Mouse (Mus musculus): ENCODE results near the gene Mboat2. TPM values are rescaled to one million over a fixed set of nuclear protein-coding genes. Genes with fewer than 3 reads are reported as not detected.
A peak's percentile ranks its signal among the peaks of the same experiment; 100 is the strongest.

The Mboat2 gene
- polyA plus RNA-seq, 1 experiment from 2014 or later, result 46.6 TPM

DNA sequence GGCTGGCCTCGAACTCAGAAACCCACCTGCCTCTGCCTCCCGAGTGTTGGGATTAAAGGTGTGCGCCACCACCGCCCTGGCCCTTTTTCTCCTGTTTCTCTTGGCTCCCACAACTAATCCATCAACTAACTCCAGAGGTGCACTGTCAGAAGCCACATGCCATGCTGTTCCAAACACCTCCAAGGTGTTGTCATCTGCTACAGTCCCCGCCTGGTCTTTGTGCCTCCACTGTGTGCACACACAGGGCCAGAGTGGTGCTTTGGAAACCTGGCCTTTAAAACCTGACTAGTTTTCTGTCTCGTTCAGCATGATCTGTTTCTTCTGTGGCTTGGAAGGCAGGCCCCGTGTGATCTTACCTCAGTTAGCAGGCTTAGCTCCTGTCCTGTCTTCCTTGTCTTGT lies 113.9 kb downstream of the Mboat2 start:
- peaks cover 73% of the 10 kb centered on the region for H3K36me3 ChIP-seq (replicated peaks)
- 93% methylated on average over 7 of the region's 7 CpGs for WGBS

DNA sequence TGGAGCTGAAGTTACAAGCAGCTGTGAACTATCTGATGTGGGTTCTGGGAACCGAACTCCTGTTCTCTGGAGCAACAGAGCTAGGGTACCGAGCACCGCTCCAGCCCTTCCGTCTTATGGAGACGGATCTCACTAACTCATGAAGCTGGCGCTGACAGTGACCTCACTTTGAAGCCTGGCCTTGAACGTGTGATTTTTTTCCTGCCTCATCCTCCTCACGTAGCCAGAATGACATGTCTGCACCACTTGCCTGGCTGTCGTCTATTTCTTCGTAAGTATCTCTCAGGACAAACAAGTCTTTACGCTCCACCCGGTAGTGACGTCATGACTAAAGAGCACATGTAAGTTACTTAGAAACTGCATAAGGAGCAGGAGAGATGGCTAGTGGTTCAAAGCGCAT lies 116.4 kb downstream of the Mboat2 start:
- H3K36me3 ChIP-seq (replicated peaks), result peaks cover 73% of the 10 kb centered on the region
- no peaks in the 10 kb centered on the region for H3K27me3 ChIP-seq (ENCODE audit: poor library complexity, severe bottlenecking)
- 94% methylated on average over 14 of the region's 14 CpGs for WGBS
- H3K4me3 ChIP-seq, result no peak overlapping the region
- no peaks in the 10 kb centered on the region for H3K4me1 ChIP-seq
- H3K9me3 ChIP-seq, result no peaks in the 10 kb centered on the region
- DNase-seq (ENCODE audit: extremely low spot score, low spot score), result no peak
- no peak overlapping the region for H3K27ac ChIP-seq

More for the DNA sequence above, 113.9 kb downstream of the Mboat2 start:
- no peak for DNase-seq (ENCODE audit: extremely low spot score, low spot score)
- Histone ChIP-seq H3K27me3 (ENCODE audit: poor library complexity, severe bottlenecking) (no peaks in the 10 kb centered on the region), H3K27ac (no peak overlapping the region), H3K4me1 (no peaks in the 10 kb centered on the region), H3K9me3 (no peaks in the 10 kb centered on the region), H3K4me3 (no peak overlapping the region)

DNA sequence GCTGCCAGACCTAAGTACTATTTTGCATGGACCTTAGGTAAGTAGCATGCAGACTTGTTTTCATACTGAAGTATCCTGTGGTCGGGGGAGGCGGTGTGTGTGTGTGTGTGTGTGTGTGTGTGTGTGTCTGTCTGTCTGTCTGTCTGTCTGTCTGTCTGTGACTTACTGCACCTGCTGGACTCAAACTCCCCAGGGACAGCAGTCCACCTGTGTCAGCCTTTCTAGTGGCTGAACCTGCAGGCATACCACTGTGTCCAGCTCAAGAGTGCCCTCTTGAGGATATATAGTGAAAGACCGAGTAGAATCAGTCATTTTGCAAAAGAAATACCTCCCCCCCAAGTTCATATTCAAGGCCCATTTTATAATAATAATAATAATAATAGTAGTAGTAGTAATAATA lies 117.7 kb downstream of the Mboat2 start:
- no peaks in the 10 kb centered on the region for H3K27me3 ChIP-seq (ENCODE audit: poor library complexity, severe bottlenecking)
- WGBS, result 63% methylated on average over 3 of the region's 3 CpGs
- no peaks in the 10 kb centered on the region for H3K4me1 ChIP-seq
- no peak overlapping the region for H3K4me3 ChIP-seq
- no peak overlapping the region for H3K27ac ChIP-seq
- peak; percentile 21 for DNase-seq (ENCODE audit: extremely low spot score, low spot score)
- H3K9me3 ChIP-seq, result no peaks in the 10 kb centered on the region
- H3K36me3 ChIP-seq (replicated peaks), result peaks cover 74% of the 10 kb centered on the region

DNA sequence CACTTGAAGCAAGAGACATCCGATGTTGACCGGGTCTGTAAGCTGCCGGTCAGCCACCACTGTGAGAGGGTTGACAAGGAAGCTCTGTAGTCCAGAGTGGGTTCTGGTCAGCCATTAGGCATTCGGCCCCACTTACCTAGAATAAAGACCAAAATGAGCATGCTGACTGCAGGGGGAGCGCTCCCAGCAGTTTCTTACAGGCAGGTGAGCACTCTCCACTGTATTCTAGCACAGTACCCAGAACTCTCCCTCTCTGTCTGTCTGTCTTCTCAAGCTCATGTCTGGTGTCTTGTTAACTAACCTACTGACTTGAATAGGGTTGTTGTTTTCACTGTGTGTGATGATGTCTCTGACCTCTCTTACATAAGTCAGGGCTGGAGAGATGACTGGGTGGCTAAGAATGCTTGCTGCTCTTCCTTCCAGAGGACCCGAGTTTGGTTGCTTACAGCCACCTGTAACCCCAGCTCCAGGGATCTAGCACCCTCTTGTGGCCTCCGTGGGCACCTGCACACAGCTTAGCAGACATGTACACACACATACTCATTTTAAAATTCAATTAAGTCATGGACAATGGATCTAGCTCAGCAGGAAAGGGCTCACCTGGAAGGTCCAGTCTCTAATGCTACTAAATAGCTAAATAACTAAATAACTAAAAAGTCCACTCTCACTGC lies 119.8 kb downstream of the Mboat2 start:
- Histone ChIP-seq H3K4me1 (no peaks in the 10 kb centered on the region), H3K27me3 (ENCODE audit: poor library complexity, severe bottlenecking) (no peaks in the 10 kb centered on the region), H3K9me3 (no peaks in the 10 kb centered on the region), H3K36me3 (replicated peaks) (peaks cover 77% of the 10 kb centered on the region), H3K4me3 (no peak overlapping the region), H3K27ac (no peak overlapping the region)
- WGBS, result 89% methylated on average over 7 of the region's 7 CpGs
- DNase-seq (ENCODE audit: extremely low spot score, low spot score), result no peak

DNA sequence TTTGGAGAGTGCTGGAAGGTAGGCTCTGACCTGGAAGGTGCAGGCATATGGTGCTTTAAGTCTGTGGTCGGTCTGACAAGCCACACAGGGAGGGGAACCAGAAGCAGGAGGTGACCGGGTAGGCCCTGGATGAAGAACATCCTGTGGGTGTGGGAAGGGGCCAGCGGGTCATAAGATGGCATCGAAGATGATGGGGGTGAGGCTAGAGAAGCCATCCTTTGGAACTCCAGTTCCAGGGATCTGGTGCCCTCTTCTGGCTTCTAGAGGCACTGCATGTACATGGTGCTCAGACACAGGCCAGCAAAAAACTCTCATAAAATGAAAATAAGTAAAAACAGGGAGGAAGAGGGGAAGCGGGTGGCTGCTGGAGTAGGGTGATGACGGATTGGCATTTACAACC lies 121.5 kb downstream of the Mboat2 start:
- Histone ChIP-seq H3K4me1 (no peaks in the 10 kb centered on the region), H3K4me3 (no peak overlapping the region), H3K36me3 (replicated peaks) (peaks cover 72% of the 10 kb centered on the region), H3K27me3 (ENCODE audit: poor library complexity, severe bottlenecking) (no peaks in the 10 kb centered on the region), H3K27ac (no peak overlapping the region), H3K9me3 (no peaks in the 10 kb centered on the region)
- 74% methylated on average over 6 of the region's 6 CpGs for WGBS
- DNase-seq (ENCODE audit: extremely low spot score, low spot score), result peak; percentile 65

DNA sequence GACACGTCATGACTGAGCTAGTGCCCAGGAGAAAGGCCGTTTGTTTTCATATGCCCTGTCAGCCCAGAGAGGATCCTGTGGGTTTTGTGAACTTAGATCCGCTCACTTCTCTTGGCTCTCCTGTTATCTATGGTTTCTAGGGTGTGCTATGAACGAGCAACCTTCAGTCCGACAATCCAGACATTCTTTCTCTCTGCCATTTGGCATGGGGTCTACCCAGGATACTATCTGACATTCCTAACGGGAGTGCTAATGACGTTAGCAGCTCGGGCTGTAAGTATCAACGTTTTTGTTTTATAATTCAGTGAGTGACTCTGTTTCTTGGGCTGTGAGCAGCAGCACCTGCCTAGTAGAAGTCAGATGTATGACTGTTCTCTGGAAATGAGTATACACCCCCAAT lies 124.5 kb downstream of the Mboat2 start:
- Histone ChIP-seq H3K9me3 (no peaks in the 10 kb centered on the region), H3K4me3 (no peak overlapping the region), H3K27me3 (ENCODE audit: poor library complexity, severe bottlenecking) (no peaks in the 10 kb centered on the region), H3K4me1 (no peaks in the 10 kb centered on the region), H3K27ac (no peak overlapping the region), H3K36me3 (replicated peaks) (peaks cover 81% of the 10 kb centered on the region)
- 88% methylated on average over 9 of the region's 9 CpGs for WGBS
- DNase-seq (ENCODE audit: extremely low spot score, low spot score), result no peak

DNA sequence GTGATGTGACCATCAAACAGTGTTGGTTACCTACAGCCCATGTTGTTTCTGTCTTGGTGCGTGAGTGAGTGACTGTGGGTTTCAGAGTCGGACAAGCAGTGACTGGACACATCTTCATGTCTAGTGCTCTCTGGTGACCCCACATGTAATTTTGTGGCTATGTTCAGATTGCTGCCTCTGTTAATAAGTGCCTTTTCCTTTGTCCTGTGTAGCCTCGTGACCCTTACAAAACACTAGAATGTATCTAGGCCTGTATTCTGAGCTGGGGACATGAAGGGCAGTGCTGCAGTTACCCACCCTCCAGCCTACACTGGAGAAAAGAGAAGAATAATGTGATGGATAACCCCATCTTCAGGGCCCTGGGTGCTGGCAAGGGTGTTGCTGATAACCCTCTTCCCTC lies 127.8 kb downstream of the Mboat2 start:
- Histone ChIP-seq H3K4me1 (peaks cover 4% of the 10 kb centered on the region; the same call in 1 of the 2 replicates), H3K9me3 (no peaks in the 10 kb centered on the region), H3K27me3 (ENCODE audit: poor library complexity, severe bottlenecking) (no peaks in the 10 kb centered on the region), H3K4me3 (no peak overlapping the region), H3K36me3 (replicated peaks) (peaks cover 48% of the 10 kb centered on the region), H3K27ac (no peak overlapping the region)
- DNase-seq (ENCODE audit: extremely low spot score, low spot score), result no peak
- 86% methylated on average over 3 of the region's 3 CpGs for WGBS

DNA sequence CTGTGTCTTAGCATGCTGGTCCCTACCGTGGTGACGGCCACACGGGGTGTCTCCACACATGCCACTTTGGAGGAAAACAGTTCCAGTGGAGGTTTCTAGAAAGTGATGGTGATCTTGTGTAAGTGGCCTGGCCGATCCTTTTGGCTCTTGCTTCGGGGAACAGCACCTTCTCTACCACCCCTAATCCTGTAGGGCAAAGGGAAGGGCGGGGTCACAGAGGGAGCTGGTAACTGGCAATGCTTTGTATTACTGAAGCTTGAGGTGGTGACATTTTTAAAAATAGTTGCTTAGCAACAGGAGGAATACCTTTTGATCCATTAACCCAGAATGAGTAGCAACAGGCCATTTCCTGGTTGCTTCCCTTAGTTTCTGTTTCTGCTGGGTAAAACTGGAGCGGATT lies 131.1 kb downstream of the Mboat2 start:
- no peak for DNase-seq (ENCODE audit: extremely low spot score, low spot score)
- Histone ChIP-seq H3K4me1 (peaks cover 6% of the 10 kb centered on the region; the same call in 1 of the 2 replicates), H3K9me3 (no peaks in the 10 kb centered on the region), H3K36me3 (replicated peaks) (peaks cover 25% of the 10 kb centered on the region), H3K27me3 (ENCODE audit: poor library complexity, severe bottlenecking) (no peaks in the 10 kb centered on the region), H3K4me3 (no peak overlapping the region), H3K27ac (no peak overlapping the region)
- WGBS, result 90% methylated on average over 7 of the region's 7 CpGs

DNA sequence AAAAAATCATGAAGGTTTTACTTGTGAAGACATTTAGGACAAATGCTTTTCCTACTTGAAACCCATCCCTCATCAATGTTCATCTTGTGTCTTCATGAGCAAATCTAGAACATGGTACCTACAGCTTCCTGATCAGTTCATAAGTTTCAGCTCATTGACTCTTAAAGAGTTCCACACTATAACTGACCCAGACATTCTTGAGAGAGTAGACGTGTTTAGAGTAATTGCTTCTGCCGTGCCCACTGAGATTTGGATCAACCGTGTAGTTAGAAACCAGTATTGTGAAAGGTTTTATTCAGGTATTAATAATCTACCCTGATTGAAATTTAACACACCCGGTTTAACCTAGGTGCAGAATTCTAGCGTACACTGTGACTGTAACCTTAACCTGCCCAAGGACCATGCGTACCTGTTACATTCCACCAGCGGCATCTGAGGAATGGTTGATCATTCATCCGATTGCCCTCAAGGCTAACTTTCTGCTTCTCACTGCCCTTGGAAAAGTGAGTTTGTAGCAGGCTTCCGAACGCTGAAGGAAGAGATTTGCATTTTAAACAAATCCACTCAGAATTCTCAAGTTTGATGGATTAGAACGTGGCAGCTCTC lies 131.8 kb downstream of the Mboat2 start:
- Histone ChIP-seq H3K9me3 (no peaks in the 10 kb centered on the region), H3K4me3 (no peak overlapping the region), H3K27ac (no peak overlapping the region), H3K4me1 (peaks cover 6% of the 10 kb centered on the region; the same call in 1 of the 2 replicates), H3K27me3 (ENCODE audit: poor library complexity, severe bottlenecking) (no peaks in the 10 kb centered on the region), H3K36me3 (replicated peaks) (peaks cover 21% of the 10 kb centered on the region)
- 89% methylated on average over 11 of the region's 11 CpGs for WGBS
- no peak for DNase-seq (ENCODE audit: extremely low spot score, low spot score)

DNA sequence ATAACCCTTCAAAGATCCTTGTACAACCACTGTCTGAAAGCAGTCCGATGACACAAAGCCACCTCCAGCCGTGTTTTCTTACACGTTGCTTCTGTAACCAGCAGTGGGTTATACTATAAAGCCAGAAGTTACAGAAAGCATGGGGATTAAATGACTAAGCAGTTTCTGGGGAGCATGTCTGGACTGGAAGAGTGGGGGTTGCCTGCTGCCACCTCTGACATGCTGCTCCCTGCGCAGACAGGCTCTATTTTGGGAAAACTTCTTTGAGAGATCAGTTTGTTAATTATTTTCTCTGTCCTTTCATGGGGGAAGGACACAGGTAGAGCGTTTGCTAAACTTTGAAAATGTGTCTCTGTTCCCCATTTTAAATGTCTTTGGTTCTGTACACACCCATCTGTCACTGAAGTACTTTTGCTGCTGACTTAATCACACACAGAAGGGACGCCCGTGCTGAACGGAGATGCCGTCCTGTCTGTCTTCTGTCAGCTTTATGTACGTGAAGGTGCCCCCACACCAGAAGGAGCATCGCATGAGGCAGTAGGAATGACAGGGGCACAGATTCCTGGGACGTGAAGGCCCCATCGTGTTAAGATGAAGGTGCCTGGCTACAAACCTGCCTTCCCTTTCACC lies 132.8 kb downstream of the Mboat2 start:
- H3K9me3 ChIP-seq, result no peaks in the 10 kb centered on the region
- no peak overlapping the region for H3K4me3 ChIP-seq
- H3K36me3 ChIP-seq (replicated peaks), result peaks cover 13% of the 10 kb centered on the region
- DNase-seq (ENCODE audit: extremely low spot score, low spot score), result no peak
- peaks cover 6% of the 10 kb centered on the region; the same call in 1 of the 2 replicates for H3K4me1 ChIP-seq
- WGBS, result 81% methylated on average over 13 of the region's 13 CpGs
- no peaks in the 10 kb centered on the region for H3K27me3 ChIP-seq (ENCODE audit: poor library complexity, severe bottlenecking)
- no peak overlapping the region for H3K27ac ChIP-seq

DNA sequence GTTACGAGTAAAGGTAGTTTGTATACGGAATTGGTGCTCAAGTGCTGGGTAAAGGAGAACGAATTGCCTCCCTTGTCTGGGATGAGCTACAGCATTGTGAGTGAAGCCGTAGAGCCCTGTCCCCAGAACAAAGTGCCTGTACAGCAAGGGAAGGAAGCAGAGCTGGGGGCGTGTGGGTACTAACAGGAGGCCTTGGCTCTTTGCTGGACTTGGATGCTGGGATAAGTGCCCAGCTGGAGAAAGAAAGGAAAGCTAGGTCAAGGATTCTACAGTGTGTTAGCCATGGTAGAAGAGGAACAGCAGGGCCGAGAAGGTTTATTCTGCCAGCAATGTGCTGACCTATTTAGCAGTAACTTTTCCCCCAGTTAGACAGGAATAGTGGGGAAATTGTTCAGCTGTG lies 134.7 kb downstream of the Mboat2 start:
- H3K36me3 ChIP-seq (replicated peaks), result no peaks in the 10 kb centered on the region; the same call in 1 of the 2 replicates
- no peak overlapping the region for H3K27ac ChIP-seq
- no peaks in the 10 kb centered on the region for H3K9me3 ChIP-seq
- DNase-seq (ENCODE audit: extremely low spot score, low spot score), result no peak
- peaks cover 6% of the 10 kb centered on the region; the same call in 1 of the 2 replicates for H3K4me1 ChIP-seq
- no peak overlapping the region for H3K4me3 ChIP-seq
- no peaks in the 10 kb centered on the region for H3K27me3 ChIP-seq (ENCODE audit: poor library complexity, severe bottlenecking)
- WGBS, result 88% methylated on average over 6 of the region's 6 CpGs

DNA sequence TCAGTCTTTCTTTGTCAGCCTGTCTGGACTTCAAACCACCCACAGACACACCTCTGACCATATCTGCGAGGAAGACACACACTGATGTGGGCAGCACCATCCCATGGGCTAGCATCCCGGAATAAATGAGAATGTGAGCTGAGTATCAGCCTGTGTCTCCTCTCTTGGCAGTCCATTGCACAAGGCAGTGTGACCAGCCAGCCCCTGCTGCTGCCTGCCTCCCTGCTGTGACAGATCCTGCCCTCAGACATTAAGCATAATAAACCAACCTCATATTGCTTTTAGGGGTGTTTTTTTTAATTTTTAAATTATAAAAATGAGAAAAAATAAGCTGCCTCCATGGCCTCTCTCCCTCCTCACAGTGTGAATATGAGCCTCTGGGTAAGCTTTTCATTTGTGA lies 135.4 kb downstream of the Mboat2 start:
- Histone ChIP-seq H3K9me3 (no peaks in the 10 kb centered on the region), H3K36me3 (replicated peaks) (no peaks in the 10 kb centered on the region), H3K4me3 (no peak overlapping the region), H3K27me3 (ENCODE audit: poor library complexity, severe bottlenecking) (no peaks in the 10 kb centered on the region), H3K27ac (no peak overlapping the region), H3K4me1 (peaks cover 6% of the 10 kb centered on the region; the same call in 1 of the 2 replicates)
- no peak for DNase-seq (ENCODE audit: extremely low spot score, low spot score)
- WGBS, result 86% methylated on average over 2 of the region's 2 CpGs
